In the genomic region with DNA sequence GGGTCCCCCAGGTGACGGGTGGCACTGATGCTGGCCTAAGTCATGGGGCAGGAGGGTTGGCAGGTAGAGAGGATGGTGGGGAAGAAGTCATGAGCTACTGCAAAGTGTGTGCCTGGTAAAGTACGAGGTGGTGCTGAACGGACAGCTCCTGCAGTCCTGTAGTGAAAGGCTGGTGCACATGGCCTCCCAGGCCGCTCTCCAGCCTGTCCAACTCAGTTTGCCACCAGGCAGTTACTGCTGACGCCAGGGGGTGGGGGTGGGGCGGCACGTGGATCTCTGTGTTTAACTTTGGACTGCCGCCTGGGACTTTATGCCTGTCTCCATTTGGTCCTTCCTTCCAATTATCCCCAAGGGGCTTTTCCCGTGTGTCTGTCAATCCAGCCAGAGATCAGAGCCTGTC, we compare ENCODE assay signal across 8 mouse cellular contexts. TPM values are rescaled to one million over a fixed set of nuclear protein-coding genes. Genes with fewer than 3 reads are reported as not detected.
DNase-seq lines count a peak whose midpoint lies in the region; ATAC-seq and TF ChIP-seq lines count a peak whose summit lies in the region.

No protein-coding gene starts in this region.

- 5% methylated on average over 9 of the region's 9 CpGs for WGBS in heart, embryonic 15.5 days
- WGBS in heart, embryonic 11.5 days (ENCODE audit: insufficient replicate concordance), result 4% methylated on average over 9 of the region's 9 CpGs
- under 1% methylated on average over 9 of the region's 9 CpGs for WGBS in kidney, embryonic 16.5 days

- H3K9ac ChIP-seq in heart, embryonic 15.5 days, result no peak overlapping the region
- no peak overlapping the region for H3K9ac ChIP-seq in heart, embryonic 11.5 days (ENCODE audit: low read depth, low read length)
- no peak overlapping the region for H3K9ac ChIP-seq in ES-E14 (ENCODE audit: insufficient read depth, low read depth, low read length, poor library complexity, severe bottlenecking)
- H3K9ac ChIP-seq in kidney, embryonic 16.5 days (replicated peaks; ENCODE audit: low read length), result no peak overlapping the region

- H3K27me3 ChIP-seq in heart, embryonic 15.5 days, result peaks cover 5% of the 10 kb centered on the region; the same call in 1 of the 2 replicates
- H3K27me3 ChIP-seq in heart, embryonic 11.5 days (ENCODE audit: control insufficient read depth, insufficient read depth, low read length), result no peaks in the 10 kb centered on the region
- no peaks in the 10 kb centered on the region for H3K27me3 ChIP-seq in kidney, embryonic 16.5 days (ENCODE audit: insufficient read depth, low read length)

- H3K9me3 ChIP-seq in heart, embryonic 15.5 days (replicated peaks), result no peaks in the 10 kb centered on the region
- no peaks in the 10 kb centered on the region for H3K9me3 ChIP-seq in heart, embryonic 11.5 days (replicated peaks; ENCODE audit: control insufficient read depth, low read length)
- H3K9me3 ChIP-seq in ES-E14 (ENCODE audit: control insufficient read depth, insufficient read depth, low read depth, low read length), result no peaks in the 10 kb centered on the region
- no peaks in the 10 kb centered on the region for H3K9me3 ChIP-seq in kidney, embryonic 16.5 days (ENCODE audit: low read length)

- in situ Hi-C loops in ES-E14 (cut with MboI; ENCODE audit: low sequenced_read_pairs in 2 of 2, unreplicated experiment in 2 of 2), result no loop called here

- H3K4me1 ChIP-seq in heart, embryonic 15.5 days (replicated peaks), result peaks cover 5% of the 10 kb centered on the region
- no peaks in the 10 kb centered on the region for H3K4me1 ChIP-seq in heart, embryonic 11.5 days (ENCODE audit: control insufficient read depth, insufficient read depth, low read length)
- peaks cover 5 to 16% of the 10 kb centered on the region in 2 experiments for H3K4me1 ChIP-seq in ES-E14 (ENCODE audit: control insufficient read depth in 2 of 2, insufficient read depth in 2 of 2, low read length in 2 of 2, poor library complexity in 1 of 2)
- peaks cover 4% of the 10 kb centered on the region for H3K4me1 ChIP-seq in kidney, embryonic 16.5 days (ENCODE audit: insufficient read depth, low read length)

- no peak overlapping the region for H3K4me3 ChIP-seq in heart, embryonic 15.5 days
- no peak overlapping the region for H3K4me3 ChIP-seq in heart, embryonic 11.5 days (ENCODE audit: low read depth, low read length)
- H3K4me3 ChIP-seq in ES-E14 (ENCODE audit: insufficient read depth in 1 of 2, low read depth in 1 of 2, low read length in 2 of 2, poor library complexity in 1 of 2, severe bottlenecking in 1 of 2), result no peak overlapping the region
- no peak overlapping the region for H3K4me3 ChIP-seq in kidney, embryonic 16.5 days (ENCODE audit: low read length)

- H3K27ac ChIP-seq in heart, embryonic 15.5 days, result no peak overlapping the region
- H3K27ac ChIP-seq in heart, embryonic 11.5 days (ENCODE audit: low read depth, low read length), result no peak overlapping the region
- H3K27ac ChIP-seq in ES-E14 (ENCODE audit: insufficient read depth, low read depth, low read length, poor library complexity, severe bottlenecking), result no peak overlapping the region
- no peak overlapping the region for H3K27ac ChIP-seq in kidney, embryonic 16.5 days (ENCODE audit: low read length)

- peak; percentile 48; the same call in 1 of the 2 replicates for ATAC-seq in heart, embryonic 15.5 days (replicated peaks; ENCODE audit: insufficient number of reproducible peaks, insufficient read depth, low FRiP score, low read depth)
- no peak for ATAC-seq in heart, embryonic 11.5 days (replicated peaks; ENCODE audit: insufficient number of reproducible peaks, low FRiP score, low TSS enrichment)
- ATAC-seq in kidney, embryonic 16.5 days (ENCODE audit: low FRiP score, low TSS enrichment), result peak; percentile 69; the same call in 1 of the 2 replicates
- ATAC-seq in megakaryocyte, adult 5-6 weeks (ENCODE audit: poor library complexity, severe bottlenecking), result peak; percentile 59

- DNase-seq in ES-E14 (ENCODE audit: low read depth, low spot score), result peak; percentile 66
- peak; percentile 76 for DNase-seq in embryo, embryonic 11.5 days (ENCODE audit: low read depth, low spot score)
- DNase-seq in urinary bladder, postnatal 25 days (ENCODE audit: low spot score), result peak; percentile 61
- no peak for DNase-seq in frontal cortex, postnatal 25 days (ENCODE audit: low spot score in 2 of 2)

- no peaks in the 10 kb centered on the region for H3K36me3 ChIP-seq in heart, embryonic 15.5 days
- H3K36me3 ChIP-seq in heart, embryonic 11.5 days (ENCODE audit: control insufficient read depth, insufficient read depth, low read length), result no peaks in the 10 kb centered on the region
- H3K36me3 ChIP-seq in ES-E14 (ENCODE audit: control insufficient read depth, insufficient read depth, low read length, poor library complexity, severe bottlenecking), result no peaks in the 10 kb centered on the region
- H3K36me3 ChIP-seq in kidney, embryonic 16.5 days (ENCODE audit: insufficient read depth, low read length), result no peaks in the 10 kb centered on the region

- no peak overlapping the region for H3K4me2 ChIP-seq in heart, embryonic 15.5 days
- H3K4me2 ChIP-seq in heart, embryonic 11.5 days, result no peak overlapping the region
- H3K4me2 ChIP-seq in kidney, embryonic 16.5 days (replicated peaks; ENCODE audit: low read depth, low read length), result no peak overlapping the region

TF ChIP-seq in ES-E14, 5 proteins besides CTCF, POLR2A, EP300 and RAD21:
- no peak for TF ChIP-seq MAFK (IDR thresholded peaks at IDR 0.05; ENCODE audit: insufficient read depth, low read depth, low read length)
- TF ChIP-seq ZC3H11A (IDR thresholded peaks at IDR 0.05; ENCODE audit: borderline replicate concordance, low read depth, low read length), result no peak
- peak; percentile 20; the same call in 1 of the 2 replicates for TF ChIP-seq HCFC1 (IDR thresholded peaks at IDR 0.05; ENCODE audit: borderline replicate concordance, insufficient read depth, low read length)
TF ChIP-seq in ES-E14: peak in this region for 1.

RNA-seq across cellular contexts. Expression of gene Lhfpl5, which starts 5.0 kb away (rescaled TPM):
- polyA plus RNA-seq in heart, embryonic 15.5 days (2015; fragmentation: Nextera tagmentation; extraction: Ambion mirVana), result 0.15 and 0.42 TPM in 2 replicates
- 0.14 TPM in 1 of 2 replicates, not detected in the other for polyA plus RNA-seq in heart, embryonic 11.5 days (2014; fragmentation: Nextera tagmentation; extraction: Ambion mirVana)
- total RNA-seq in ES-E14 (2012; rRNA removed), result 0.76 and 1.7 TPM in 2 replicates
- 0.61 and 0.89 TPM in 2 replicates for polyA plus RNA-seq in kidney, embryonic 16.5 days (2015; fragmentation: Nextera tagmentation; extraction: Ambion mirVana)
- total RNA-seq in megakaryocyte, adult 5-6 weeks (2015), result not detected in 2 replicates
- total RNA-seq in megakaryocyte, adult 5-6 weeks (2017), result not detected in 2 replicates

RNA-seq across cellular contexts. Expression of gene Clps, which starts 19.8 kb away (rescaled TPM):
- 1.1 and 1.2 TPM in 2 replicates for polyA plus RNA-seq in heart, embryonic 15.5 days (2015; fragmentation: Nextera tagmentation; extraction: Ambion mirVana)
- polyA plus RNA-seq in heart, embryonic 11.5 days (2014; fragmentation: Nextera tagmentation; extraction: Ambion mirVana), result 0.73 TPM in 1 of 2 replicates, not detected in the other
- total RNA-seq in ES-E14 (2012; rRNA removed), result 2.5 and 2.9 TPM in 2 replicates
- polyA plus RNA-seq in kidney, embryonic 16.5 days (2015; fragmentation: Nextera tagmentation; extraction: Ambion mirVana), result not detected in 2 replicates
- total RNA-seq in megakaryocyte, adult 5-6 weeks (2015), result not detected in 2 replicates
- not detected in 2 replicates for total RNA-seq in megakaryocyte, adult 5-6 weeks (2017)

RNA-seq across cellular contexts. Expression of gene Clpsl2, which starts 31.2 kb away (rescaled TPM):
- polyA plus RNA-seq in heart, embryonic 15.5 days (2015; fragmentation: Nextera tagmentation; extraction: Ambion mirVana), result not detected in 2 replicates
- not detected in 2 replicates for polyA plus RNA-seq in heart, embryonic 11.5 days (2014; fragmentation: Nextera tagmentation; extraction: Ambion mirVana)
- total RNA-seq in ES-E14 (2012; rRNA removed), result not detected in 2 replicates
- polyA plus RNA-seq in kidney, embryonic 16.5 days (2015; fragmentation: Nextera tagmentation; extraction: Ambion mirVana), result not detected in 2 replicates
- total RNA-seq in megakaryocyte, adult 5-6 weeks (2015), result not detected in 2 replicates
- not detected in 2 replicates for total RNA-seq in megakaryocyte, adult 5-6 weeks (2017)

RNA-seq across cellular contexts. Expression of gene Srpk1, which starts 42.1 kb away (rescaled TPM):
- 39.8 and 45.4 TPM in 2 replicates for polyA plus RNA-seq in heart, embryonic 15.5 days (2015; fragmentation: Nextera tagmentation; extraction: Ambion mirVana)
- polyA plus RNA-seq in heart, embryonic 11.5 days (2014; fragmentation: Nextera tagmentation; extraction: Ambion mirVana), result 58.1 and 79.5 TPM in 2 replicates
- total RNA-seq in ES-E14 (2012; rRNA removed), result 103 and 115 TPM in 2 replicates
- 73.7 and 88.3 TPM in 2 replicates for polyA plus RNA-seq in kidney, embryonic 16.5 days (2015; fragmentation: Nextera tagmentation; extraction: Ambion mirVana)
- total RNA-seq in megakaryocyte, adult 5-6 weeks (2015), result 53.0 and 66.9 TPM in 2 replicates
- total RNA-seq in megakaryocyte, adult 5-6 weeks (2017), result 66.9 and 70.8 TPM in 2 replicates

RNA-seq across cellular contexts. Expression of gene Armc12, which starts 49.8 kb away (rescaled TPM):
- polyA plus RNA-seq in heart, embryonic 15.5 days (2015; fragmentation: Nextera tagmentation; extraction: Ambion mirVana), result not detected in 2 replicates
- not detected in 2 replicates for polyA plus RNA-seq in heart, embryonic 11.5 days (2014; fragmentation: Nextera tagmentation; extraction: Ambion mirVana)
- not detected in 2 replicates for total RNA-seq in ES-E14 (2012; rRNA removed)
- polyA plus RNA-seq in kidney, embryonic 16.5 days (2015; fragmentation: Nextera tagmentation; extraction: Ambion mirVana), result not detected in 2 replicates
- total RNA-seq in megakaryocyte, adult 5-6 weeks (2015), result 0.16 TPM in 1 of 2 replicates, not detected in the other
- total RNA-seq in megakaryocyte, adult 5-6 weeks (2017), result not detected in 2 replicates

Comparison
In these comparisons a context has a peak if more than half of its experiments do, and no peak if none do; other contexts are left out.
1. DNase-seq: peak in ES-E14 (single experiment), embryo, embryonic 11.5 days (single experiment) and urinary bladder, postnatal 25 days (single experiment); none in frontal cortex, postnatal 25 days (0 of 2).